Mouse (Mus musculus) intestine, embryonic 16.5 days (tissue): ENCODE measurements around the gene Pgghg. TPM values are rescaled to one million over a fixed set of nuclear protein-coding genes. Genes with fewer than 3 reads are reported as not detected.

Experiments used
- ATAC-seq: fragments of 200-750 bp; cut with Nextera tagmentation; 2 replicates; pipeline ENCODE4 v1.8.0; 2017; ENCODE audit warnings: moderate TSS enrichment, moderate library complexity
- H3K27ac ChIP-seq: fragments of 300-500 bp; sonication (generic); 2 replicates; pipeline ENCODE4 v1.5.1; 2014; ENCODE audit warnings: mild to moderate bottlenecking, low read length
- H3K27me3 ChIP-seq: fragments of 300-500 bp; sonication (generic); replicated peaks from 2 replicates; pipeline ENCODE4 v1.6.1; 2014; ENCODE audit warnings: low read length, control low read depth, mixed read lengths; ENCODE audit not compliant: control insufficient read depth, insufficient read depth
- H3K36me3 ChIP-seq: fragments of 300-500 bp; sonication (generic); 2 replicates; pipeline ENCODE4 v1.6.1; 2014; ENCODE audit warnings: low read length, control low read depth; ENCODE audit not compliant: control insufficient read depth, insufficient read depth
- H3K4me1 ChIP-seq: fragments of 300-500 bp; sonication (generic); 2 replicates; pipeline ENCODE4 v1.6.1; 2014; ENCODE audit warnings: low read length, control low read depth, mixed read lengths; ENCODE audit not compliant: control insufficient read depth, insufficient read depth
- H3K4me2 ChIP-seq: fragments of 300-500 bp; sonication (generic); 2 replicates; pipeline ENCODE4 v1.6.1; 2014; ENCODE audit warnings: low read depth, low read length, control low read depth
- H3K4me3 ChIP-seq: fragments of 300-500 bp; sonication (generic); 2 replicates; pipeline ENCODE4 v1.5.1; 2014; ENCODE audit warnings: mild to moderate bottlenecking, low read length
- H3K9ac ChIP-seq: fragments of 300-500 bp; sonication (generic); 2 replicates; pipeline ENCODE4 v1.6.1; 2014; ENCODE audit warnings: low read depth, low read length
- H3K9me3 ChIP-seq: fragments of 300-500 bp; sonication (generic); 2 replicates; pipeline ENCODE4 v1.6.1; 2016; ENCODE audit warnings: low read length, control low read depth; ENCODE audit not compliant: control insufficient read depth
- WGBS: fragments of 180-500 bp; shearing (Covaris S2); extraction: QIAGEN DNeasy Blood & Tissue Kit; methylation state at CpG from one replicate; pipeline ENCODE4 v1.1.7; 2014; 5-methylcytosine and 5-hydroxymethylcytosine counted together
- polyA plus RNA-seq: library from polyadenylated mRNA; unstranded; fragments of >200 nt; fragmentation: Nextera tagmentation; extraction: Ambion mirVana; gene quantifications from 2 replicates; pipeline ENCODE4 v1.2.1, GENCODE M21; 2015

Gene Pgghg
- polyA plus RNA-seq: 23.4 and 23.6 TPM in 2 replicates

DNA sequence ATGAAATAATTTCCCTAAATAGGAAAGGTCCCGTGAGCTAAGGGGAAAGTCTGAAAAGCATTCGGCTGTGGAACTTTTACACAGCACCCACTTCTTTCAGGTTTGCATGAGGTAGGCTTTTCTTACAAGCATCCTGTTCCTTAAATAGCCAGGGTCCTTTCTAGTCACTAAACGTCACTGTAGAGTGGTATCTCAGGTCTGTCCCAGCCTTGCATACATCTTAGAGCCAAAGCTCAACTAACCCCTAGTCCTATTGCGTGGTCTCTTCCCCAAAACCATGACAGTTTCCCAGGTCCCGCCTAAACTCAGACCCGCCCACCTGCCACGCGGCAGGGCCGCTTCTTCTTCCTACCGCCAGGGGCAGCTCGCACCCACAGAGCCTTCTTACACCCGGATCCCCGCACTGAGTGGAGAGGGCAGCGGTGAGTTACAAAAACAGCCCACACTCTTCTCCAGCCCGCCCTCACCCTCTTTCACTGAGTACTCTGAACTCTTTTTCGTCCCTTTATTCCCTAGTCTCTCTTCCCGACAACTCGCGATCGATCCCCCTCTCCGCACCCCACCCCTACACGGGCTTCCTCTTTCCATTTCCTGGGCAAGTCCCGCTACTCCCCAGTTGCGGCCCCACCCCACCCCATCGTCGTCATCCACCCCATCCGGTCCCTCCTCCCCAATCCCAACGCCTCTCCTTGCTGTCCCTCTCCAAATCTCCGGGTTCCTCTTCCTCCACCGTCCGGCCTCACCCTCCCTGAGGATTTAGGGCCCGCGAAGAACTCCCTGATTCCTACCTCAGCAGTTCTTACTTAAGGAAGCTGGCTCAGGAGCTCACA is at the start of gene Pgghg:
Gene Pgghg, plus strand, starts transcription at position 170 of the 830 bp plus-strand sequence.
- WGBS: 2% methylated on average over 33 of the region's 33 CpGs
- H3K27me3 ChIP-seq: no peaks in the 10 kb centered on the region
- H3K36me3 ChIP-seq: peaks cover 11% of the 10 kb centered on the region
- peak within 1 kb of the TSS; percentile 59 for H3K4me3 ChIP-seq
- peaks cover 24% of the 10 kb centered on the region for H3K4me1 ChIP-seq
- peak within 1 kb of the TSS; percentile 72 for H3K9ac ChIP-seq
- no peaks in the 10 kb centered on the region for H3K9me3 ChIP-seq
- ATAC-seq: peak; percentile 90
- peak within 1 kb of the TSS; percentile 65 for H3K4me2 ChIP-seq
- peak within 1 kb of the TSS; percentile 83 for H3K27ac ChIP-seq

DNA sequence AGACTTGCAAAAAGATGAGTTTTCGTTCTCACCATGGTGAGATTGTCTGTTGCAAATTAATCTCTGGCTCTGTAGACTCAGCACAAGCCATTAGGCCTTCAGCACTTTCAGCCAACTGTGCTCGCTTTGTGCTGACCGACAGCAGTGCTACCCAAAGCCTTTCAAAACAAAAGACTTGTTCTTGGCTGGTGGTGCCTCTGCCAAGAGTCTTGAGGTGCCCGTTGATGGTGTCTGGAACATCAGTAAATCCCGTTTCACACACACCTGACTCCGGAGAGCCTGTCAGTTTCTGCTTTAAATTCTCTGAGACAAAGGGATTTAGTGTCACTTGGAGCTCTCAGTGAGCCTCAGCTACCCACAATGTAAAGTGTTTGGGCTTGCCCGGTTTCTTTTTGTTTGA is 47.2 kb upstream of the Pgghg start:
- no peaks in the 10 kb centered on the region for H3K27me3 ChIP-seq
- 91% methylated on average over 7 of the region's 7 CpGs for WGBS
- H3K9ac ChIP-seq: no peak overlapping the region
- H3K4me1 ChIP-seq: no peaks in the 10 kb centered on the region
- H3K9me3 ChIP-seq: no peaks in the 10 kb centered on the region
- peaks cover 4% of the 10 kb centered on the region; the same call in 1 of the 2 replicates for H3K36me3 ChIP-seq
- H3K27ac ChIP-seq: no peak overlapping the region
- no peak for ATAC-seq
- H3K4me3 ChIP-seq: no peak overlapping the region
- no peak overlapping the region for H3K4me2 ChIP-seq

DNA sequence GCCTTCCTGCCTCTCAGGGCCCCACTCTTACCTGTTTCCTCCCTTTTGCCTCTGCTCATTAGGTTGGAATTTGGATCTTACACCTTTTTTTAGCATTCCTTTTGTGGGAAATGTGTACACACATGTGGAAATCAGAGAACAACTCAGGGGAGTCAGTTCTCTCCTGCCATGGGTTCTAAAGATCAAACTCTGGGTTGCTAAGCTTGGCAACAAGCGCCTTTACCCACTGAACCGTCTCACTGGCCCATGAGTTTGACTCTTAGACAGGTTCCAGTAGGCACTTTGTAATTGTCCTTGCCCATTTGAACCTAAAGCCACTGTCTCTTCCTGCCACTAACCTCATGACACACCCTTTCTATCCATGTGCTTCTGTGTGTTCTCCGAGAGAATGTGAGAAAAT is 46.6 kb upstream of the Pgghg start:
- H3K9me3 ChIP-seq: no peaks in the 10 kb centered on the region
- no peak overlapping the region for H3K4me2 ChIP-seq
- H3K27me3 ChIP-seq: no peaks in the 10 kb centered on the region
- no peak for ATAC-seq
- no peak overlapping the region for H3K27ac ChIP-seq
- WGBS: 94% methylated on average over 3 of the region's 3 CpGs
- H3K4me3 ChIP-seq: no peak overlapping the region
- no peak overlapping the region for H3K9ac ChIP-seq
- peaks cover 7% of the 10 kb centered on the region for H3K36me3 ChIP-seq
- H3K4me1 ChIP-seq: no peaks in the 10 kb centered on the region

DNA sequence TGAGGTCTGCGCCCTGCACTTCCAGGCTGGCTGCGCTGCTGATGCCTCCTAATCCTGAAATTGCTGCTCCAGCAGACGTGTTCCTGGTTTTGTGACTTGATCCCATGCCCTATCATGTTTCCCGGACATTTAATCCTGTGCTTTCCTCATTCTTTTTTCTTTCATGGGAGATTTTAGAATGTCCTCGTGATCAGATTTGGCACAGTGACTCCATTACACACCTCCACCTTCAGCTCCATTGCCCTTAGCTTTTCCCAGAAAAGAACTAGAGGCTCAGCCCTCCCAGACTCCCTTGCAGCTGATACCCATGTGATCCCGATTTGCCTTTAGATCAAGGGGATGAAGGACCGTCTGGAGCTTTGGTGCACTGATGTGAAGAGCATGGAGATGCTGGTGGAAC is 43.3 kb upstream of the Pgghg start:
- no peaks in the 10 kb centered on the region for H3K27me3 ChIP-seq
- H3K4me1 ChIP-seq: no peaks in the 10 kb centered on the region
- no peak for ATAC-seq
- no peak overlapping the region for H3K4me2 ChIP-seq
- no peaks in the 10 kb centered on the region for H3K9me3 ChIP-seq
- WGBS: 86% methylated on average over 7 of the region's 7 CpGs
- peaks cover 7% of the 10 kb centered on the region for H3K36me3 ChIP-seq
- no peak overlapping the region for H3K27ac ChIP-seq
- no peak overlapping the region for H3K4me3 ChIP-seq
- no peak overlapping the region for H3K9ac ChIP-seq

DNA sequence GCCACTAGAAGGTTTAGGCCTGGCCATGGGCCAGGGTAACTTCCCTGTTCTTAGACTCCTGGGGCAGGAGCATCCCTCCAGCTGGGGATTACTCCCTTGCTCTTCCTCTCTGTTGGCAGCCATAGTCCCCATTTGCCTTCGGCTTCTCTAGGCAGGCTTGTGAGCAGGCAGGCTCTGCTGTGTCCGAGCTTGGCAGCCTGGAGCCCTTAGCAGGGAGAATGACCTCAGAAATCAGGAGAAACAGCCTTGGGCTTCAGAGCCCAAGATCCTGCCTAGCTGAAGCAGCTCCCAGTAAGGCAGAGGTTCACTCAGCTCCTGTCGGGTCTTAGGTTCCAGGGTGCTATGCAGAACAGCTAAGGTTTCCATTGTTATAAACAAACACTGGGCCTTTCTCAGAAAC is 42.1 kb upstream of the Pgghg start:
- Histone ChIP-seq H3K4me3 (no peak overlapping the region), H3K4me2 (no peak overlapping the region), H3K9me3 (no peaks in the 10 kb centered on the region), H3K4me1 (peaks cover 2% of the 10 kb centered on the region; the same call in 1 of the 2 replicates), H3K27ac (no peak overlapping the region), H3K36me3 (peaks cover 7% of the 10 kb centered on the region), H3K27me3 (no peaks in the 10 kb centered on the region), H3K9ac (no peak overlapping the region)
- 67% methylated on average over 3 of the region's 3 CpGs for WGBS
- no peak for ATAC-seq

DNA sequence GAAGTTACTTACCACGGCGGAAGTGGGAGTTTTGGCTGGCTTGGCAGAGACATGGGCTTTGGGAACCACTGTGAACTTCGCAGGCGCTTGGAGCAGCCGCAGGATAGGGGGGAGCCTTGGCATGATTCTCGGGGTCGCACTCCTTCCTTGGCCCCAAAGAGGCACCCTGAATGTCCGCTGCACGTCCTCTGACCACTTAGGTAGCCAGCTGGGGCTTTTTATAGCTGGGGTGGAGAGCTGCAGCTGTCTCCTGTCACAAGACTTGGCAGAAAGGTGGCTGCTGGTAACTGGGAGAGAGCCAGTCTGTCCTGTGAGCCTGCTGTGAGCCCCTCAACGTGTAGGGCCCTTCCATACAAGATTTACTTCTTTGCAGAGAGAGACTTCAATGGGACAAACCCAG is 41.0 kb upstream of the Pgghg start, which contains the start of gene Cox8b:
Gene Cox8b, minus strand, starts transcription at position 227 of the 400 bp plus-strand sequence.
- H3K4me1 ChIP-seq: peaks cover 2% of the 10 kb centered on the region; the same call in 1 of the 2 replicates
- H3K4me2 ChIP-seq: no peak within 1 kb of the TSS
- H3K9me3 ChIP-seq: no peaks in the 10 kb centered on the region
- H3K27ac ChIP-seq: no peak within 1 kb of the TSS
- no peaks in the 10 kb centered on the region for H3K27me3 ChIP-seq
- no peak within 1 kb of the TSS for H3K9ac ChIP-seq
- ATAC-seq: no peak
- WGBS: 72% methylated on average over 10 of the region's 10 CpGs
- H3K36me3 ChIP-seq: peaks cover 7% of the 10 kb centered on the region
- no peak within 1 kb of the TSS for H3K4me3 ChIP-seq

DNA sequence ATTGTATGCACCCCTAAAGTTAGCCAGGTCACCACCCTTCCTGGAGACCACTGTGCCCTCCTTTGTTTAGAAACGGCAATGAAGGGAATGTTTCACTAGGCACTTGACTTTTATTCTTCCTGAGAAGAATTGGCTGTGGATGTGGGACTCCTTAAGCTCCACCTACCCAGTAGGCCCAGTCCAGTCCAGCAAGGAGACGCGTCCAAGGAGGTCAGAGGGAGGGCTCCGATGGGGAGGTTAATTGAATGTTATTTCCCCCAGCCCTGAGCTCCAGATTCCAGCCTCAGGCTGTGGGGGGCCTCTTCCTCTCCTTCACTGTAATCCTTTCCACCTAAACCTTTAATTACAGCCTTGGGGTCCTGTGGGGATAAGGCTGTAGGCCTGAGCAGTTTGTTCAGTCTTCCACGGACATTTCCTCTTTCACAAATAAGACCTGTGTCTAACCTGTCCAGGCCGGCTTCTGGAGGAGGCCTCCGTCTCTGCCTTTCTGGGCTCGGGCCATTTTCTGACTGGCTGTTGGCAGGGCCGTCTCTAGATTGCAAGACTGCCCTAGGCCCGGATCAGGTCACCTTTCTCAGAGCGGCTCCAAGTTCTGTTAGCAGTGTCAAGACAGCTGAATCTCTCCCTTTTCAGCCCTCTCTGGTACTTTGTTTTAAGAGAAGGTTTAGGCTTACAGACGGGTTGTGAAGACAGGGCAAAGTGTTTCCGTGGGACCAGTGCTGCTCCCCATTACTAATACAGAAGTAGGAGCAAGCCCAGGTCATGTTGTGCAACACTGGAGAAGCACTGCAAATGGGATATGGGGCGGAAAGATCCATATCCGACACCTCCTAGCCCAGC is 38.9 kb upstream of the Pgghg start:
- no peak overlapping the region for H3K27ac ChIP-seq
- H3K27me3 ChIP-seq: no peaks in the 10 kb centered on the region
- no peak overlapping the region for H3K9ac ChIP-seq
- no peak overlapping the region for H3K4me3 ChIP-seq
- 86% methylated on average over 15 of the region's 15 CpGs for WGBS
- H3K4me2 ChIP-seq: no peak overlapping the region
- peaks cover 2% of the 10 kb centered on the region; the same call in 1 of the 2 replicates for H3K4me1 ChIP-seq
- no peak for ATAC-seq
- no peaks in the 10 kb centered on the region for H3K9me3 ChIP-seq
- H3K36me3 ChIP-seq: peaks cover 7% of the 10 kb centered on the region

DNA sequence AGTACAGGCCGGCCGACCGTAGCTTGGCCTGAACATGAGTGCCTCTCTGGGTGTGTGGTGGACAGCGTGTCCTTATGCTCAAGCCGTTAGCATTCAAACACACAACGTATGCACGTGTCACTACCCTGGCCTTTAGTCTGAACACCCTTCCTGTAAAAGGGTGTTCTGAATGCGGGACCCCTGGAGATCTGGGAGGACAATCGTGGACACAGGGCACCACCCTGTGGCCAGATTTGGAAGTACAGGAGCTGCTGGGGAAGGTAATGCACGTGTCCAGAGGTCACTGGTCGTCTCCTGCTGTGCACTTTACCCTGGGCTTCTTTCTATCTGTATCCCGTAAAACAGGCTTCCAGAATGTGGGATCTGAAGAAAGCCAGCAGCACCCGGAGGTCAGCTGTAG is 38.0 kb upstream of the Pgghg start:
- Histone ChIP-seq H3K9ac (peak overlapping the region; percentile 37; the same call in 1 of the 2 replicates), H3K4me1 (peaks cover 2% of the 10 kb centered on the region; the same call in 1 of the 2 replicates), H3K4me3 (no peak overlapping the region), H3K36me3 (peaks cover 3% of the 10 kb centered on the region; the same call in 1 of the 2 replicates), H3K27me3 (no peaks in the 10 kb centered on the region), H3K9me3 (no peaks in the 10 kb centered on the region), H3K27ac (0 out of 2 replicates have a peak overlapping the region, but pooled peaks have one; percentile 18), H3K4me2 (no peak overlapping the region)
- peak; percentile 52 for ATAC-seq
- 22% methylated on average over 13 of the region's 13 CpGs for whole genome bisulfite sequencing

DNA sequence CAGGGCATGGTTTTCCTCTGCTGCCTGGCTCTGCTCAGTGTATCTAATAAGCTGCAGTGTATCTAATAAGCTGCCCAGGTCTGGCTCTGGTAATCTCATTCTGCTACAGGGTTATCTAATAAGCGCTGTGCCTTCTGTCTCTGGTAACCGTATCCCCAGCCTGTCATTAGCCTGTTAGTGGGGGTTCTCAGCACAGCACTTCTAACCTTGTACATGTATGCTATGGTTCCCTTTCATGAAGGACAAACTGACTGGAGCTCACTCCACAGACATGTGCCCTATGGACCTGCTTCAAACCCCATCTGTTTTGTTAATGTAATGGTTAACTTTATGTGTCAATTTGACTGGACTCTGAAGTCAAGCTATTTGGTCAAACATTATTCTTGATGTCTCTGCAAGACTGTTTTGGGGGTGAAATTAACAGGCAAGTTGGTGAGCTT is 35.5 kb upstream of the Pgghg start:
- H3K4me1 ChIP-seq: peaks cover 2% of the 10 kb centered on the region; the same call in 1 of the 2 replicates
- H3K27ac ChIP-seq: no peak overlapping the region
- H3K9me3 ChIP-seq: no peaks in the 10 kb centered on the region
- H3K4me2 ChIP-seq: no peak overlapping the region
- no peaks in the 10 kb centered on the region for H3K36me3 ChIP-seq
- WGBS: 71% methylated on average over 2 of the region's 2 CpGs
- no peak overlapping the region for H3K4me3 ChIP-seq
- H3K27me3 ChIP-seq: no peaks in the 10 kb centered on the region
- no peak overlapping the region for H3K9ac ChIP-seq
- no peak for ATAC-seq
